Mouse (Mus musculus) forebrain, embryonic 13.5 days (tissue): ENCODE data around the gene C1qtnf6. TPM values are rescaled to one million over a fixed set of nuclear protein-coding genes. Genes with fewer than 3 reads are reported as not detected.

Experiments used
- ATAC-seq: fragments of 200-750 bp; cut with Nextera tagmentation; 2 replicates; pipeline ENCODE4 v1.8.0; 2017
- H3K27ac ChIP-seq: fragments of 300-500 bp; sonication (generic); 2 replicates; pipeline ENCODE4 v1.5.1; 2015; ENCODE audit warnings: inconsistent platforms, mild to moderate bottlenecking, moderate library complexity
- H3K27me3 ChIP-seq: fragments of 300-500 bp; sonication (generic); 2 replicates; pipeline ENCODE4 v1.6.1; 2015; ENCODE audit warnings: mild to moderate bottlenecking, inconsistent platforms
- H3K36me3 ChIP-seq: fragments of 300-500 bp; sonication (generic); 2 replicates; pipeline ENCODE4 v1.6.1; 2015; ENCODE audit warnings: mild to moderate bottlenecking, inconsistent platforms; ENCODE audit not compliant: poor library complexity, severe bottlenecking
- H3K4me1 ChIP-seq: fragments of 300-500 bp; sonication (generic); 2 replicates; pipeline ENCODE4 v1.6.1; 2015; ENCODE audit warnings: inconsistent platforms
- H3K4me2 ChIP-seq: fragments of 300-500 bp; sonication (generic); 2 replicates; pipeline ENCODE4 v1.6.1; 2015; ENCODE audit warnings: inconsistent platforms, mild to moderate bottlenecking, moderate library complexity
- H3K4me3 ChIP-seq: fragments of 300-500 bp; sonication (generic); 2 replicates; pipeline ENCODE4 v1.5.1; 2015; ENCODE audit warnings: mild to moderate bottlenecking, inconsistent platforms
- H3K9ac ChIP-seq: fragments of 300-500 bp; sonication (generic); 2 replicates; pipeline ENCODE4 v1.6.1; 2015; ENCODE audit warnings: mild to moderate bottlenecking, inconsistent platforms
- H3K9me3 ChIP-seq: fragments of 300-500 bp; sonication (generic); replicated peaks from 2 replicates; pipeline ENCODE4 v1.6.1; 2016; ENCODE audit warnings: inconsistent platforms
- WGBS: fragments of 180-500 bp; shearing (Covaris S2); methylation state at CpG from one replicate; pipeline ENCODE4 v1.1.7; 2015; 5-methylcytosine and 5-hydroxymethylcytosine counted together
- polyA plus RNA-seq: library from polyadenylated mRNA; unstranded; fragments of >200 nt; fragmentation: Nextera tagmentation; extraction: Ambion mirVana; gene quantifications from 2 replicates; pipeline ENCODE4 v1.2.1, GENCODE M21; 2015

Gene C1qtnf6
- polyA plus RNA-seq, 1 experiment from 2014 or later = 4.1 TPM

GRCm38 (mm10) chr15:78557693-78558535 lies 26.7 kb upstream of the C1qtnf6 start:
- Histone ChIP-seq H3K27me3 (no peaks in the 10 kb centered on the region), H3K9me3 (no peaks in the 10 kb centered on the region; the same call in 1 of the 2 replicates), H3K4me2 (no peak overlapping the region), H3K4me3 (no peak overlapping the region), H3K9ac (no peak overlapping the region), H3K36me3 (no peaks in the 10 kb centered on the region), H3K27ac (no peak overlapping the region), H3K4me1 (no peaks in the 10 kb centered on the region)
- WGBS = 66% methylated on average over 10 of the region's 10 CpGs
- ATAC-seq = no peak

- 68% methylated on average over 25 of the region's 25 CpGs for WGBS
- ATAC-seq = no peak
Measured at GRCm38 (mm10) chr15:78554545-78555313, 23.5 kb upstream of the C1qtnf6 start.

GRCm38 (mm10) chr15:78549189-78549734 lies 18.0 kb upstream of the C1qtnf6 start:
- Histone ChIP-seq H3K4me1 (peaks cover 8% of the 10 kb centered on the region; the same call in 1 of the 2 replicates), H3K36me3 (no peaks in the 10 kb centered on the region), H3K27ac (no peak overlapping the region), H3K4me3 (no peak overlapping the region), H3K27me3 (no peaks in the 10 kb centered on the region), H3K4me2 (no peak overlapping the region), H3K9me3 (peaks cover 14% of the 10 kb centered on the region), H3K9ac (no peak overlapping the region)
- ATAC-seq = no peak
- WGBS = 83% methylated on average over 4 of the region's 4 CpGs

More at GRCm38 (mm10) chr15:78554545-78555313, 23.5 kb upstream of the C1qtnf6 start:
- H3K9me3 ChIP-seq = peaks cover 14% of the 10 kb centered on the region
- H3K36me3 ChIP-seq = no peaks in the 10 kb centered on the region
- no peak overlapping the region for H3K9ac ChIP-seq
- no peak overlapping the region for H3K4me2 ChIP-seq
- H3K4me3 ChIP-seq = no peak overlapping the region
- H3K27me3 ChIP-seq = no peaks in the 10 kb centered on the region
- H3K4me1 ChIP-seq = no peaks in the 10 kb centered on the region
- H3K27ac ChIP-seq = no peak overlapping the region

GRCm38 (mm10) chr15:78548711-78549110 lies 17.5 kb upstream of the C1qtnf6 start:
- no peak overlapping the region for H3K4me2 ChIP-seq
- no peak overlapping the region for H3K27ac ChIP-seq
- no peak overlapping the region for H3K9ac ChIP-seq
- H3K36me3 ChIP-seq = no peaks in the 10 kb centered on the region
- peaks cover 14% of the 10 kb centered on the region for H3K9me3 ChIP-seq
- WGBS = 70% methylated on average over 8 of the region's 8 CpGs
- H3K27me3 ChIP-seq = no peaks in the 10 kb centered on the region
- no peak for ATAC-seq
- peaks cover 12% of the 10 kb centered on the region; the same call in 1 of the 2 replicates for H3K4me1 ChIP-seq
- no peak overlapping the region for H3K4me3 ChIP-seq

- Histone ChIP-seq H3K27ac (no peak overlapping the region), H3K4me2 (no peak overlapping the region), H3K9ac (0 out of 2 replicates have a peak overlapping the region, but pooled peaks have one; percentile 34), H3K4me3 (no peak overlapping the region), H3K4me1 (peaks cover 13% of the 10 kb centered on the region; the same call in 1 of the 2 replicates), H3K27me3 (no peaks in the 10 kb centered on the region), H3K9me3 (peaks cover 14% of the 10 kb centered on the region), H3K36me3 (no peaks in the 10 kb centered on the region)
- WGBS = 28% methylated on average over 3 of the region's 3 CpGs
- ATAC-seq = no peak
Measured at GRCm38 (mm10) chr15:78548336-78548665, 17.1 kb upstream of the C1qtnf6 start.

- peaks cover 20% of the 10 kb centered on the region for H3K4me1 ChIP-seq
- no peak overlapping the region for H3K4me2 ChIP-seq
- H3K27ac ChIP-seq = no peak overlapping the region
- no peak overlapping the region for H3K4me3 ChIP-seq
- 50% methylated on average over 5 of the region's 5 CpGs for WGBS
- peaks cover 13% of the 10 kb centered on the region for H3K9me3 ChIP-seq
- no peaks in the 10 kb centered on the region for H3K36me3 ChIP-seq
- no peaks in the 10 kb centered on the region for H3K27me3 ChIP-seq
- no peak for ATAC-seq
- 0 out of 2 replicates have a peak overlapping the region, but pooled peaks have one; percentile 34 for H3K9ac ChIP-seq
Measured at GRCm38 (mm10) chr15:78547415-78548335, 16.5 kb upstream of the C1qtnf6 start.

GRCm38 (mm10) chr15:78546060-78546459 lies 14.8 kb upstream of the C1qtnf6 start:
- no peak for ATAC-seq
- Histone ChIP-seq H3K4me1 (peaks cover 36% of the 10 kb centered on the region), H3K9ac (no peak overlapping the region), H3K4me3 (no peak overlapping the region), H3K36me3 (no peaks in the 10 kb centered on the region), H3K27ac (no peak overlapping the region), H3K4me2 (no peak overlapping the region), H3K9me3 (peaks cover 4% of the 10 kb centered on the region), H3K27me3 (no peaks in the 10 kb centered on the region)
- 80% methylated on average over 4 of the region's 4 CpGs for WGBS

GRCm38 (mm10) chr15:78544561-78545001 lies 13.4 kb upstream of the C1qtnf6 start, which contains the start of gene Sstr3:
Gene Sstr3, minus strand, starts transcription at chr15:78544685.
- Histone ChIP-seq H3K27me3 (no peaks in the 10 kb centered on the region), H3K4me1 (peaks cover 37% of the 10 kb centered on the region), H3K9me3 (no peaks in the 10 kb centered on the region), H3K27ac (peak within 1 kb of the TSS; percentile 33; the same call in 1 of the 2 replicates), H3K4me2 (peak within 1 kb of the TSS; percentile 43), H3K4me3 (no peak within 1 kb of the TSS), H3K36me3 (no peaks in the 10 kb centered on the region), H3K9ac (peak within 1 kb of the TSS; percentile 38)
- WGBS = 11% methylated on average over 14 of the region's 14 CpGs
- peak; percentile 39 for ATAC-seq

- Histone ChIP-seq H3K4me1 (peaks cover 37% of the 10 kb centered on the region), H3K27me3 (no peaks in the 10 kb centered on the region), H3K9ac (peak overlapping the region; percentile 34; the same call in 1 of the 2 replicates), H3K9me3 (no peaks in the 10 kb centered on the region), H3K4me3 (no peak overlapping the region), H3K36me3 (no peaks in the 10 kb centered on the region), H3K27ac (no peak overlapping the region), H3K4me2 (peak overlapping the region; percentile 43)
- no peak for ATAC-seq
- WGBS = 79% methylated on average over 15 of the region's 15 CpGs
Measured at GRCm38 (mm10) chr15:78544041-78544440, 12.8 kb upstream of the C1qtnf6 start.

- Histone ChIP-seq H3K4me1 (peaks cover 37% of the 10 kb centered on the region), H3K4me3 (no peak overlapping the region), H3K9ac (no peak overlapping the region), H3K27me3 (no peaks in the 10 kb centered on the region), H3K9me3 (no peaks in the 10 kb centered on the region), H3K4me2 (peak overlapping the region; percentile 10), H3K36me3 (no peaks in the 10 kb centered on the region), H3K27ac (peak overlapping the region; percentile 35)
- 54% methylated on average over 7 of the region's 7 CpGs for WGBS
- peak; percentile 52; the same call in 1 of the 2 replicates for ATAC-seq
Measured at GRCm38 (mm10) chr15:78542767-78543303, 11.6 kb upstream of the C1qtnf6 start.
